Mouse (Mus musculus): ENCODE measurements around the gene Olfr1417.

Gene Olfr1417

DNA sequence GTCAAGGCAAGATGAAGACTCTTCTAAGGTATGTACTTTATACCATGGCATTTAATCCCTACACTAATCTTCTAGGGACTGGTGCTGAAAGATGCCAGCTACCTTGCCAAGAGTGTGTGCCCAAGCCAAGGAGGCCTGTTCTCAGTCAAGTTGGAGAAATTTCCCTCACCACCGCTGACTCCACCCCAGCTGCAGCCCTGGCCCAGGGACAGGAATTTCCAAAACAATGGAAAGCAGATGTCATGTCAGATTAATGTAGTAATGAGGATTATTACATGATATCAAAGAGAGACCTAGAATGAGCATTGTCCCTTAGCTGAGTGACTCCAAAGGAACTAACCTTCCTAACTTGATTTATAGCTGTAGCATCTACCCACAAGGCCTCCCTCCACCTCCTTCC is 28.2 kb downstream of the Olfr1417 start:
- no peak for DNase-seq (ENCODE audit: low read depth, low spot score)

DNA sequence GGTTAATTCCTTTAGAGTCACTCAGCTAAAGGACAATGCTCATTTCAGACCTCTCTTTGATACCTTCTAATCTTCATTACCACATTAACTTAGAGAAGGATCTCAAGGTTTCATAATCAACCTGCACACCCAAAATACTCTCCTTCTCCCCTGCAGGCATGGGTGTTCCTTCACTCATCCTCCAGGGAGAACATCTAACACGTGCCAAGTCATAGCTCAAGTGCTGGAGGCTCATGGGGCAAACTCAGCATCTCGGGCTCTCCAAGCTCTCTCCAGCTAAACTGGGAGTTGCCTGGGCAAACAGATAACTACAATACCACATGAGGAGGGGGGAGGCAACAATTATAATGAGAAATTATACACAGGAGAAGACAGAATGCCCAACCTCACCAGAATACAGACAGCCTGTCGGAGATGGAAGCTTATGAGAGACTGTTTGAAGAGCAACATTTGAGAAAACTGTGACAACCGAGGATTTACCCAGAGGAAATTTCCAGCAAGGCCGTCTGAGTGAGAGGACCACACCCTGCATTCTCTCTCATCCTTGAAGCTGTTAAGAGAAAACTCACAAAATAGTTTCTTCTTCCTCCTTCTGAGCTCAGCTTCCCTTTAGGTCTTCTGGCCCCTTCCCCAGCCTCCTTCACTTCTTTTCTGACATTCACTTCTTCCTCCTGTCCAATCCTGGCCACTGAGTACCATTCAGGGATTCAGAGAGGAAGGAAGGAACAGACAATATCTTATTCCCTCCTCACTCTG is 28.8 kb downstream of the Olfr1417 start:
- DNase-seq (ENCODE audit: low read depth, low spot score), result no peak

DNA sequence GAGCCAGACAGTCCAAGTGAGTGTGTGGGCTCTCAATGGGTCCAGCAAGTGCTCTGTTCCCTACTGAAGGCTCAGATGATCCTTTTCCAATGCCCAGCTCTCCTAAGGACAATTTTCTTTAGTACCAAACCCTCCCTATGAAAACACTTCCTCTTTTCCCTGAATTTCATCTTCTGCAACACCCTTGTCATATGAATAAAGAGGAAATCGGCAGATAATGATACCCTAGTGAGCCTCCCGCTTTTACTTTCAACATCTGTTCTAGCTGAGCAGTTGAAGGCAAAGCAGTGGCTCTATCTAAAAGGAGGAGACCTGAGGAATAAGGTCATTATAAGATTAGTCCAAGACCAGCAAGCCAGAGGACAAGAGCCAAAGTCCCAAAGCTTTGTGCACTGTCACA is 30.6 kb downstream of the Olfr1417 start:
- DNase-seq (ENCODE audit: low read depth, low spot score), result no peak

DNA sequence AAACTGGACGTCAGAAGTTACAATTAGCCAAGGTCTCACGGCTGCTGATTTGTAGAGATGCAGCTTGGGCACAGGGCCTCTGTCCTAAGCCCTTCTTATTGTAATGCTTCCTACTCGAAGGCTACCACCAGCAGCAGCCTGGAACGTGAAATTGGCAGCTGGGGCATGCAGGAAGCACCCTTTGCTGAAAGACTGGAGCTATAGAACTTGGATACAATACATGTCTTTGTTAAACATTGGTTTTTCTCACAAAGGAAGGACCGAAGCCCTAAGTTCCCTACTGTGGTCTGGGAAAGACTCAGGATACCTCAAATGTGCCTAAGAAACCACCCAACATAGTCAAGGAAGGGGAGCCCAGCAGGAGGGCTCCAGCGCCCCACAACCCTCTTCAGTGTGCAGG is 31.2 kb downstream of the Olfr1417 start:
- no peak for DNase-seq (ENCODE audit: low read depth, low spot score)

DNA sequence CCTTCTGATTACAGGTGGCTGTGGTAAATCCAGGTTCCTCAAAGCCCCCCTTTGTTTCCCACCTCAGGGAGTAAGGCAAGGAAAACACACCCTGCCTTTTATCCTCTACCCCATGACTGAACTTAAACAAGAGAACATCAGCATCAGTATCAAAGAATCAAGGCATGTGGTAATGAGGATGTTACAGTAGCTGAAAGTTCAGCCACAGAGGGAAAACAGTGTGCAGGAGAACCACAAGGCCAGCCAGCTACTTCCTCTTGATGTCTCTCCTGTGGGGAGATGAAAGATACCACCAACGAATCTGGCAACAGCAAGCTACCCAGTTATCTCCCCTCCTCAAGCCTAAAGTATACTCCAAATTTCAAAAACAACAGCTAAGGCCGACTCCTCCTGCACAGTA is 31.8 kb downstream of the Olfr1417 start:
- DNase-seq (ENCODE audit: low read depth, low spot score), result no peak

DNA sequence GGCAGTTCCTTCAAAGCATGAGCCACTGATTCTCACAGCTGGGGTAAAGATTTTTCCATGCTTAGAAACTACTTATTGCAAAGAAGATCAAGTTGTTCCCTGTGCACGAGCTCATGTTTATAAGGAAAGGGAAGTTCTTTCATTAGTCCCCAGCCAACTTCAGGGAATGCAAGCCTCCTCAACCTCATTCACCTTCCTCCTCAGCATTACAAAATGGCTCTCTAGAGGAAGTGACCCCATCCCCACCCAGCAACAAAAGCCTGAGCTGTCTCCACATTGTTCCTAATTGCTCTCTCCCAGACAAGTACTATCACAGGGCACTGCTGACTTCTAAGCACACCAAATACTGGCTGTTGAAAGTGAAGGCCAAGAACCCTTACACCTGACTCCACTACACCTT is 34.6 kb downstream of the Olfr1417 start:
- no peak for DNase-seq (ENCODE audit: low read depth, low spot score)

DNA sequence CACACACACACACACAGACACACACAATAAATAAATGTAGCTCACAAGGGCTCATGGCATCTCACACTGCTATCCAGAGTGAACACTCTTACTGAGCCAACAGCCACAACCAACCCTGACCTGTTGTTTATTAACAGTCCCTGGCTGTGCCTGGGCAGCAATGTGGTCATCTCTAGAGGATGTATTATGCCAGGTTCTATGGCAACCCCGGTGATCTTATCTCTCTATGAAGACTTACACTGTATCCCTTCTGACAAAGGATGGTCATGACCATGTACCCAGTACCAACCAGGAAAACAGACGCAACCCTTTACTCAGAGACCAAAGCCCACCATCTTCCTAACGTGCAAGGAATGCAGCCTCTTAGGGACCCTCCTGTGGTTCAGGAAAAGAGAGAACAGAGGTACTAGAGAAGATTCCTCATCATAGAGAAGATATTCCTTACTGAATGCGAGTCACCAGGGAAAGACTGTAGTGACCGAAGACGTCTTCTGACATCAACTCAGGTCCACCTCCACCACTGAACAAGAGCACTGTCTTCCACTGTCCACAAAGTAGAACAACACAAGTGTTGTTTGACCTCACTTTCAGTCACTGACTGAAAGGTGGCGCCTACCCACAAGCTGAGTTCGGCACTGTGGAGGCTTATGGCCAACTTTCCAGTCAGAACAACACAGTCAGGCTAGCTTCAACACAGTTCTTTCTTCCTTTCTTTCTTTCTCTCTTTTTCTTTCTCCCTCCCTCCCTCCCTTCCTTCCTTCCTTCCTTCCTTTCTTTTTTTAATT is 38.3 kb downstream of the Olfr1417 start:
- DNase-seq (ENCODE audit: low read depth, low spot score), result no peak

DNA sequence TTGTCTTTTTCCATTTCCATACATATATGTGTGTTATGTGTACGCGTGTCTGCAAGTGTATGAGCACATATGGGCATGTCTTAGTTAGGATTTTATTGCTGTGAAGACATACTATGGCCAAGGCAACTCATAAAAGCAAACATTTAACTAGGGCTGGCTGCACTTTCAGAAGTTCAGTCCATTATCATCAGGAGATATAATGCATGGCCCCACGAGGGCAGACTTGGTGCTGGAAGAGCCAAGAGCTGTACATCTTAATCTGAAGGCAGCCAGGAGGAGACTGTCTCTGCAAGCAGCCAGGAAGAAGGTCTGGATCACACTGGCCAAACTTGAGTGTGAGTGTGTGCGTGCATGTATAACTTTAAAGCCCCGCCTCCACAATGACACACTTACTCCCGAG is 44.6 kb downstream of the Olfr1417 start:
- DNase-seq (ENCODE audit: low read depth, low spot score), result no peak

DNA sequence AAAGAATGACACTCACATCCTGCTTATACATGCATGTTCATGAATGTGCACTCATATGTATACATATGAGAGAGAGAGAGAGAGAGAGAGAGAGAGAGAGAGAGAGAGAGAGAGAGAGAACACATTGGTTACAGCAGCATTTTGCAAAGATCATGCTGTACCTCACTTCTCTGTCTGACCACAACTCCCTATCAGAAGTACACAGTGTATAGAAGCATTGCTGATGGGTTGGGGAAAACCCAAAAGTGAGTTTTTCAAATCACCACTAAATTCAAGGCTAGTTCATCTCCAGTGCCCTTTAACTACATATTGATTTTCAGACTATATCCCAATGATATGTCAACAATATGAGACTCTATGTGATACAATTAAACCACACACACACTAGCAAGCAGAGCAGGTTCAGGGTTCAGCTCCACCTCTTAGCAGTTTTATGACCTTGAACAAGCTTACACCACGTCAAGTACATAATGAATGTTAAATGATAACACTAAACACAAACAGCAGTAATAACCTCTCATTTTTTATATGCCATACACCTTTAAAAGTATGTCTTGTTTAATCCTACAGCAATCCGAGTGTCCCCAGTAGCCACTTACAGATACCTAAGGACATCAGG is 45.2 kb downstream of the Olfr1417 start:
- no peak for DNase-seq (ENCODE audit: low read depth, low spot score)

DNA sequence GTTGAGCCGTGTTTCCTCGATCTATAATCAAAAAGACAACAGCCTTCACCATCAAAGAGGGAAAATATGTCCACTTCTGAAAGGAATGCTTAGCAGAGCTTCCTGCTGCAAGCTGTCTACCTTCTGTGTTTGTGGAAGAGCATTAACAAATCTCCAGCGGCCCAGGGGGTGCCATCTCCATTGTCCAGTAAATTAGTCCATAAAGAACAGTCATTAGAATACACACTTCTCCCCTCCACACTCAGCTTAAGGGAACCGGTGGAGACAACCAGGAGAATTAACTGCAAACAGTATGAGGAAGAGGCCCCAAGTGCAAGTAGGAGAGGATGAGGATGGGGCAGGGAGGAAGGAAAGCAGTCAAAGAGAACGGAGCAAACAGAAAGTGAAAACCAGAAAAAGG is 47.2 kb downstream of the Olfr1417 start:
- DNase-seq (ENCODE audit: low read depth, low spot score), result no peak

DNA sequence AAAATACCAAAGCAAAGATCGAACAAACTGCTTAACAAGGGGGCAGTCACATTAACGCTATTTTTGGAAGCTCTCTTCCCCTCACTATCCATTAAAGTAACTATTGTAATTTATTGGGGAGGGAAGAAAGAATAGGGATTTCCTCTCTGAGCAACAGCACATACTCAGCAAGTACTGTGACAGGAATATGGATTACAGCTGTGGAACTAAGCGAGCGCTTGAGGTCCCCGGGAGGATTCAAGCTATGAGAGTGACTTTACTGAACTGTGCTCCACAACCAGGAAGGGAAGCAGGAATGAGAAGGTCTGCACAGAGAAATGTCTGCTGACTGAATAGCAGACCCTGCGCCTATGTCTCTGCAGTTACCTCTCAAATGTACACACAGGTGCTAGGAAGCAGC is 50.1 kb downstream of the Olfr1417 start:
- DNase-seq (ENCODE audit: low read depth, low spot score), result no peak

DNA sequence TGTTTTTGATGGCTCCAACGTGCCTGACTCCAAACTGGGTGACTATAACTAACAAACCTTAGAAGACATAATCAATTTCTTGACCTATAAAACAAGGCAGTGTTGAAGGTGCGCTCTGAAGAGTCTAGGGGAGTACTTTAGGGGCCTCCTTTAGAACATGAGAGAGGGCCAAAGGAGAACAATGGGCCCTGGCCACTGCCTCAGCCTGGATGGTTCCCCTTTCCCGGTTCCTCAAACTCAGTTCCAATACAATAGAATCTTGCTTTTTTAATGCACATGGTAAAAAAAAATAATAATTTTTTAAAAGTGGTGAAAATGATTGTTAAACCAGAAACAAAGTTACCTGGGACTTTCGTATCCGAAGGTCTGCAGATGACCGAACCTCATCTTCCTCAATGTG is 51.2 kb downstream of the Olfr1417 start:
- no peak for DNase-seq (ENCODE audit: low read depth, low spot score)

DNA sequence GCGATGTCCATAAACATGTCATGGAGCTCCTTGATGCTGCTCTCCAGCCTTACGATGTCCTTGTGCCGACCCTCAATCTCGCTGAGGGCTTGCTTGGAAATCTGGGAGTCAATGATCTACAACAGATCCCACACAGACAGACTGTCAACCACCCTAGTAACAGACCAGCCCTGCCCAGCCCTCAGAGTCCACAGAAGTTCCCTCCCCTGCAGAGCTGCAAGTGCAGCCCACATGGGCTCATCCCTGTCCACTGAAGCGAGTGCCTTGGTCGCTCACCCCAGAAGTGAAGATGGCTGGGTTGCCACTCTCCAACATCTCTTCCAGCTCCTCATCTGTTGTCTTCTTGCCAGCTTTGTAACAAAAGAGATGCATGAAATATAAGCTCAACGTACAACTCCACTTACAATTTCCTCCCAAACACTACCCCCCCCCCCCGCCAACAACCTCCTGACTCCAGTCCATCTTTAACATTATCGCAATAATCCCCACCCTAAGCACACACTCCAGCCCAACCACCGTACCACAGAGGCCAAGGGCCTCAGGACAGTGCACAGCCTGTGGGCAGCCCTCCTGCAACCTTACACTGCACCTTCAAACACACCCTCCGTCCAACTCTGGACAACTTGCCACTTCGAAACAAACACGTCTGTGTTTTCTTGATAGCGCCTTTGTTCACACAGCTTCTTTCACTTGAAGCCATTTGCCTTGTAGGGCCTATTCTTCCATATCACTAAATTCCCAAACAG is 53.4 kb downstream of the Olfr1417 start:
- no peak for DNase-seq (ENCODE audit: low read depth, low spot score)

DNA sequence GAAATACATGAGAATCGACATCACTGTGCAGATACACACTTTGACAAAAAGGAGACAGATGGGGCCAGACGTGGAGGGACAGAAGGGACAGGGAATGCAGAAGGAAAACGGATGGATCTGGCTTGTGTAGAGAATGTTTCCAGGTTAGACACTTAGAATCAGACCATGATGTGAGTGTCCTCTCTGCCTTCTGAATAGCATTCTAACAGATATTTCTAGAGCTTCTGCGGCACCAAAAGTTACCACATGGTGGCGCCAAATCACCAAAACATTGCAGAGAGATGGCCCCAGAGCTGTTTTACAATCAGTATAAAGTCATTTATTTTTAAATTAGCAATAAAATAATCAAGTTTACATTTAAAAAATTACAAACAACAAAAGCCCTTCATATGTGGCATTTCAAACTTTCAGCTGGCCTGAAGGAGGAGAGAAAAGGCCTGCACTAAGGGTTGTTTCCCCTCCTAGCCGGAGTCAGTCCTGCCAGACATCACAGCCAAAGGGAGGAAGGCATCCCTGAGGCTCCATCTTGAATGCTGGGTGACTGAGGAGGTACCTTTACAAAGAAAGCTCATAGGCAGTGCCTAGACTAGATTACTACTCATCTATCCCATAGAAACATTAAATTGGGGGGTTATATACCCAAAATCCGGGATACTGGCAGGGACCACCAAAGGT is 61.7 kb downstream of the Olfr1417 start:
- DNase-seq (ENCODE audit: low read depth, low spot score), result peak; percentile 36

All from c-Kit-negative CD71-positive TER-119-positive erythroid progenitor cells, embryonic 14.5 days (primary cell).